In genomic region chr7:16584384-16584783, GRCm38 (mm10) we compare ENCODE assay signal across 11 mouse cellular contexts. TPM values are rescaled to one million over a fixed set of nuclear protein-coding genes. Genes with fewer than 3 reads are reported as not detected.
A peak's percentile ranks its signal among the peaks of the same experiment; 100 is the strongest.
DNase-seq lines count a peak whose midpoint lies in the region; ATAC-seq and TF ChIP-seq lines count a peak whose summit lies in the region.
"Had no signal": no experiment of that assay in that cellular context is flagged by ENCODE, and none has a peak within 500 bp of the region (broad histone marks: within the 10 kb centered on the region; RNA-seq: fewer than 3 reads in every experiment).

No protein-coding gene starts in this region.

- no peak overlapping the region for H3K4me2 ChIP-seq in kidney, embryonic 15.5 days
- no peak overlapping the region for H3K4me2 ChIP-seq in intestine, embryonic 16.5 days (ENCODE audit: low read depth, low read length)
- H3K4me2 ChIP-seq: hindbrain, embryonic 13.5 days had no signal

- no peaks in the 10 kb centered on the region for H3K27me3 ChIP-seq in kidney, adult 2 months (replicated peaks; ENCODE audit: control insufficient read depth, insufficient read depth, low read length)
- no peaks in the 10 kb centered on the region for H3K27me3 ChIP-seq in kidney, embryonic 15.5 days
- no peaks in the 10 kb centered on the region for H3K27me3 ChIP-seq in intestine, embryonic 16.5 days (replicated peaks; ENCODE audit: control insufficient read depth, insufficient read depth, low read length)
- H3K27me3 ChIP-seq: hindbrain, embryonic 13.5 days; megakaryocyte, embryonic 14.5 days had no signal

- peak; percentile 56 for DNase-seq in kidney, adult 2 months
- DNase-seq in retina, postnatal 1 day, result peak; percentile 12
- DNase-seq in retina, embryonic 14.5 days (ENCODE audit: low spot score), result no peak
- peak; percentile 49 to 67 for DNase-seq in cerebellum, postnatal 14 days
- DNase-seq in T-cell, adult 2 months (ENCODE audit: low spot score), result no peak
- DNase-seq: liver had no signal

- H3K4me1 ChIP-seq in kidney, adult 2 months (ENCODE audit: control insufficient read depth, insufficient read depth, low read length), result peaks cover 44% of the 10 kb centered on the region
- H3K4me1 ChIP-seq in kidney, embryonic 15.5 days, result peaks cover 49% of the 10 kb centered on the region
- peaks cover 23% of the 10 kb centered on the region for H3K4me1 ChIP-seq in intestine, embryonic 16.5 days (ENCODE audit: control insufficient read depth, insufficient read depth, low read length)

- no peak for TF ChIP-seq POLR2A in kidney, adult 2 months (IDR thresholded peaks at IDR 0.05; ENCODE audit: low read depth, low read length)

- TF ChIP-seq CTCF in kidney, adult 2 months (conservative IDR thresholded peaks at IDR 0.05; ENCODE audit: insufficient read depth, insufficient read length, low read depth, low read length), result no peak

- no peaks in the 10 kb centered on the region for H3K9me3 ChIP-seq in kidney, embryonic 15.5 days (replicated peaks)
- H3K9me3 ChIP-seq in intestine, embryonic 16.5 days (ENCODE audit: control insufficient read depth, low read length), result no peaks in the 10 kb centered on the region
- H3K9me3 ChIP-seq: hindbrain, embryonic 13.5 days; megakaryocyte, embryonic 14.5 days had no signal

- peak overlapping the region; percentile 81 for H3K27ac ChIP-seq in kidney, adult 2 months (ENCODE audit: insufficient read depth, low read depth, low read length)
- H3K27ac ChIP-seq in kidney, embryonic 15.5 days, result no peak overlapping the region
- H3K27ac ChIP-seq in intestine, embryonic 16.5 days (ENCODE audit: low read length), result no peak overlapping the region
- H3K27ac ChIP-seq: hindbrain, embryonic 13.5 days; stomach, postnatal 0 days had no signal

- H3K36me3 ChIP-seq in kidney, adult 2 months (ENCODE audit: control insufficient read depth, insufficient read depth, low read length), result no peaks in the 10 kb centered on the region
- H3K36me3 ChIP-seq in kidney, embryonic 15.5 days, result 0 out of 2 replicates have a peak, but pooled peaks cover 5% of the 10 kb centered on the region
- H3K36me3 ChIP-seq in intestine, embryonic 16.5 days (ENCODE audit: control insufficient read depth, insufficient read depth, low read length), result no peaks in the 10 kb centered on the region
- H3K36me3 ChIP-seq: hindbrain, embryonic 13.5 days had no signal

- no peak overlapping the region for H3K9ac ChIP-seq in kidney, embryonic 15.5 days
- no peak overlapping the region for H3K9ac ChIP-seq in intestine, embryonic 16.5 days (ENCODE audit: low read depth, low read length)
- H3K9ac ChIP-seq: hindbrain, embryonic 13.5 days had no signal

- no peak overlapping the region for H3K4me3 ChIP-seq in kidney, adult 2 months (ENCODE audit: insufficient read depth, low read depth, low read length)
- H3K4me3 ChIP-seq in kidney, embryonic 15.5 days (replicated peaks), result no peak overlapping the region
- H3K4me3 ChIP-seq in intestine, embryonic 16.5 days (ENCODE audit: low read length), result no peak overlapping the region
- H3K4me3 ChIP-seq: hindbrain, embryonic 13.5 days; megakaryocyte, embryonic 14.5 days had no signal

- no peak for ATAC-seq in kidney, embryonic 15.5 days (replicated peaks; ENCODE audit: low FRiP score)
- ATAC-seq in intestine, embryonic 16.5 days, result no peak

RNA-seq across cellular contexts. Expression of gene Arhgap35, which starts 30.4 kb away (rescaled TPM):
- polyA plus RNA-seq in kidney, adult 2 months (2012; rRNA removed), result 25.7 and 28.6 TPM in 2 replicates
- 16.8 and 18.2 TPM in 2 replicates for polyA plus RNA-seq in kidney, embryonic 15.5 days (2015; fragmentation: Nextera tagmentation; extraction: Ambion mirVana)
- 7.3 and 7.8 TPM in 2 replicates for polyA plus RNA-seq in intestine, embryonic 16.5 days (2015; fragmentation: Nextera tagmentation; extraction: Ambion mirVana)

Comparison
In these comparisons a context has a peak if more than half of its experiments do, and no peak if none do; other contexts are left out.
1. DNase-seq: peak in kidney, adult 2 months (single experiment), retina, postnatal 1 day (single experiment) and cerebellum, postnatal 14 days (2 of 2); none in retina, embryonic 14.5 days (single experiment) and T-cell, adult 2 months (single experiment).